Mouse (Mus musculus) right cerebral cortex, postnatal 4 days (tissue): ENCODE data around the gene Apol8.

Experiments
- DNase-seq: peaks from one replicate; pipeline ENCODE4 v3.0.0-alpha.2; 2022

Gene Apol8

DNA sequence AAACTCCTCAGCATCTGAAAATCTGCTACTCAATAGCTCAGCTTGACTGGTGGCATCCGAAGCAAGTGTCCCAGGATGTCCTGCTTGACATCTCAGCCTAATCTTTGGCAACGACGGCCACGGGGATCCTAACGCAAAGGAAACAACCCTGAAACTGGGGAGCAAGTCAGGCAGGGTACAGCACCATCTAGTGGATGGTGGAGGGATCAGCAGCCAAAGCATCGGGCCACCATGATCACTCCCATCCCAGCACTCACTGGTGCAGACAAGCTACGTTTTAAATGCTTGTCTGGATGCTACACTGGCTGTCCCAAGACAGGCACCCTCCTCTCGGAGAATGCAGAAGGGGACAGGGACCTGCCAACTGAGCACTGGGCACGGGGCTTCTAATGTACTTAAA is at the start of gene Apol8:
TSS of gene Apol8 (minus strand) at position 156 of the 400 bp plus-strand sequence.
- peak; percentile 54 for DNase-seq

- DNase-seq: no peak
Observed at GRCm38 (mm10) chr15:77805657-77806056, 48.9 kb upstream of the Apol8 start.

GRCm38 (mm10) chr15:77804949-77805348 is 48.1 kb upstream of the Apol8 start:
- no peak for DNase-seq

- DNase-seq: no peak
Observed at GRCm38 (mm10) chr15:77804460-77804859, 47.7 kb upstream of the Apol8 start.

DNA sequence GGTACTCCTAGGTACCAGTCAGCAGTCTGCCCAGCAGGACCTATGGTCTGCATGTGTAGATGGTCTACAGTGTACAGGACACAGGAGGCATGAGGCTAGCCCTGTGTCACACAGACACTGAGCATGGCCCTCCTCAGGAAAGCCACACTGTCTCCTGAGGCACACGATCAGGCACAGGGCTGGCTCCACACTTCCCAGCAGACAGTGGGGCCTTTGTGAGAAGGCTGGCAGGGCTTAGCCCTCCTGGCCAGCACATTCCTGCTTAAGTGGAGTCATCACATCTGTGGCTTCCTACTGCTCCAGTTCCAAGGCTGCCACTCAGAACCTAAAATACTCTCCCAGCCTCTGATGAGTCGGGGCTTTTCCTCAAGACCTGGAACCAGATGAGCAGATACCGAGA is 46.9 kb upstream of the Apol8 start:
- DNase-seq: no peak

- no peak for DNase-seq
Observed at GRCm38 (mm10) chr15:77802992-77803391, 46.2 kb upstream of the Apol8 start.

- no peak for DNase-seq
Observed at GRCm38 (mm10) chr15:77801188-77801587, 44.4 kb upstream of the Apol8 start.

- no peak for DNase-seq
Observed at GRCm38 (mm10) chr15:77800511-77800910, 43.7 kb upstream of the Apol8 start.

DNA sequence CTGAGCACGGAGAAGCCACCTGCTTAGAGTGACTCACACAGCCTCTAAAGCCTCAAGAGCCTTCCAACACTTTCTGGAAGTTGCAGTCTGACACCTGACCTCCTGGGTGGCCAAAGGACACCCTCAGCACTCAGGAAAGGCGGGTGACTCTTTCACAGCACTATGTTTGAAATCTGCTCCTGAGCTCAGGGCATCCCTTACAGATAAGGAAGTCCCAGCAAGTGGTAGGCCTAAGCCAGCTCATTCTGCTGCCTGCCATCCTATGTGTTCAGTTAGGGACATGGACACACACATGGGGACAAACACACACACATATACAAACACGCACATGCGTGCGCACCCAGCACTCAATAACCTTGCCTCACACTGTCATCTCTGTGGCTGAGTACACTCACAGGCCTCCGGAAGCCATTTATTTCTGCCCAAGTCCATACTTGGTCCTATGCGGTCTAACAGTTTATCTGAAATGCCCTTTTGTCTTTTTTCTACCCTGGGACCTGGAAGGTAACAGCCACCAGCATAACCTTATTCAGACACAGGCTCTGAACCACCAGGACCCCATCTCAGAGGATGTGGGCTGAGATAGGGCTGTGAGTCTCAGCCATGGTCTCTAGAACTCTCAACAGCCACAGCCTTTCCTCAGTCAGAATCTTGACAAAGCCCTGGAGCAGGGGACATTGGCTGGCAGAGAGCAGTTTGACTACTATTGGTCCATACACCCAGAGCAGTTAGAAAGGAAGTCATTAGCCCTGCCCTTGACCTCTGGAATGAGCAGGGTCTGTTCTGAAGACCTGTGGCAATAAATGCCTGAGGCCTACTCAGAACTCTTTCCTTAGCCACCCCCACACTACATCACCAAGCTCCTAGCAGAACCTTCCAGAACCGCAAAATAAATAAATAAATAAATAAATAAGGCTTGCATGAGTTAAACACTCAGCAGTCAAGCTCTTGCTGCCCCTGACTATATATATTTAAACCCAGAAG is 43.0 kb upstream of the Apol8 start:
- DNase-seq: no peak

GRCm38 (mm10) chr15:77798664-77799490 is 42.1 kb upstream of the Apol8 start:
- no peak for DNase-seq

- no peak for DNase-seq
Observed at GRCm38 (mm10) chr15:77797609-77798411, 41.0 kb upstream of the Apol8 start.

DNA sequence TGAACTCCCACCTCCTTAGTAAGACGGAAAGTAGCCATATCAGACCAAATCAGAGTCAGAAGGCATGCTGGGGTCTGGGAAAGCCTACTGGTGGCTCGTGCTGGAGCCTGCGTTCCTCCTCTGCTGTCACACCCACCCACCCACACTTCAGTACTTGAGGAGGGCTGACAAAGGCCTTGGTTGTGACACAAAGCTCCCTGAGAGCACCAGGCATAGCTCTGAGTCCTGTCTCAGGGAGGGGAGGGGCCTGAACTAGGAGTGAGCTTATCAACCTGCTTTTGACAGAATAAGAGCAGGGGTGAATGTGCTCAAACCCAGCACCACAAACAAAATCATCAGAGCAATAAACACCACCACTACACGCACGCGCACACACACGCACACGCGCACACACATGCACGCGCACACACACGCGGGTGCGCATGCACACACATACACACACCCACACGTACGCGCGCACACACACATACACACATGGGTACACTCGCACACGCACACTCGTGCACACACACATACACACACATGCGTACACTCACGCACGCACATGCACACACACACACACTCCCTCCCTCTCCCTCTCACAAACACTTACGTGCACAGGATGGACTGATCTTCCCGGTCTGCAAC is 39.7 kb upstream of the Apol8 start:
- no peak for DNase-seq

DNA sequence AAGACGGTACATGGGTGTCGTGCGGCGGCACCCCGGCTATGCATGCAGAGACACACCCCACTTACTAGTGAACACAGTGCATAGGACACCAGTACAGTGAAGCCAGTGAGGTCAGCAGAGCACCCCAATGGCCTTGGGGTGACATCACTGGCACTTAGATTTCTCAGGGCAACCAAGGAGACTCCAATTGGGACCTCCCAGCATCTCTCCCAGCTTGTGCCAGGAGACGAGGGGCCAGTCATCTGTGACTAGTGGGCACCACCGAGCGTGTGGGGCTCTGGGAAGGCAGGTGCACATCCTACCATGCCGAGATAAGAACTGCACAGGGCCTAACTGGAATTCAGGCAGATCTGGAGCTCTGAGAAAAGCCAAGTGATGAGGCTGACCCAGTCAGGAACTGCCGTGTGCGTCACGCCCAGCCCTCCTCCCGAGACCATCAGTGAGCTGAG is 38.1 kb upstream of the Apol8 start:
- DNase-seq: no peak

DNA sequence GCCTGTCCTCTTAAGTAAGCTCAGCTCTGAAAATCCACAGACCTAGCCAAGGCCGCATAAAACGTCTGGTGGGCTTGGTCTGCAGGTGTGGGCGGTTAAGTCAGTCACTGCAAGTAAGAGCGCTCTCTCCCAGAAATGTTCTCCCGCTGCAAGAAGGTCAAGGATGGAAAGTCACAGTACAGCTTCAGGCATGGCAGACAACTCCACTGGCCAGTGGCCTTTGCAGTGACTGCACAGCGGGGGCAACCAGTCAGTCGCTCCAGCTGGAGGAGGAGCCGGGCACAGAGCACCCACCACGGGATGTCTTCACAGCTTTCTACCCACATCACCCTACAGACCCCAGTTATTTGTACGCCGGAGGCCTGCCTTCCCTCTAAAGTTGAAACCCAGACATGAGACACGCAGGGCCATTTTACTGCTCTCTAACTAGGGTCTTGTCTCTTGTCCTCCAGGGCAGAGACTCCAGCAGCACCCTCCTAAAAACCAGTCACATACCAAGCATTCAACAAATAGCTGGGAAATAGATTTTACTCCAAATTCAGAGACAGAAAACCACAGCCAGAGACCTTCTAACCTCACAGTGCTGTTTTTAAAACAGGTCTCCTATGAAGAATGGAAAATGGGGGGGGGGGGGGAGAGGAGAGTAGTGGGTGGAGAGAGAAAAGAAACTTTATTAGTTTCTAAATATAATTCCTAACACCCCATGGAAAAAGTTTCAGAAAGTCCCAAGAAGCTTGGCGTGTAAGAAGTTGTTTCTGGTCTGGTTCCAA is 37.5 kb upstream of the Apol8 start:
- DNase-seq: no peak

DNA sequence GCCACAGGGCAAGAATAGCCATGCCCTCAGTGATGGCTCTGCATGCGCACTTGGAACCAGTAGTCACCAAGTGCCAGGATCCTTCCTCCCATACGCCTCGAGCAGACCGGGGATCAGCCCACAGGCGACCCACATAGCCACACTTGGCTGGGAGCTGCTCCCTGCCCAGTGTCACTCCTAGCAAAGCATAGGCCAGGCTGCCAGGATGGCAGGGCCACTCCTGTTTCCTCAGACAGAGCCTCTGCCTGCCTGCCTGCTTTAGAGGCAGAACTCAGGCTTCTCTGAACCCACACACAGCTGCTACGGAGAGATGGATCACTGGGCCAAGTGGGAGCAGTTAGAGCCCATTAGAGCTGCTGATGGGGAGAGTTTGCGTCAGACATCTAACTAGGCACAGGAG is 36.8 kb upstream of the Apol8 start:
- DNase-seq: no peak

GRCm38 (mm10) chr15:77793094-77793493 is 36.3 kb upstream of the Apol8 start:
- DNase-seq: no peak

DNA sequence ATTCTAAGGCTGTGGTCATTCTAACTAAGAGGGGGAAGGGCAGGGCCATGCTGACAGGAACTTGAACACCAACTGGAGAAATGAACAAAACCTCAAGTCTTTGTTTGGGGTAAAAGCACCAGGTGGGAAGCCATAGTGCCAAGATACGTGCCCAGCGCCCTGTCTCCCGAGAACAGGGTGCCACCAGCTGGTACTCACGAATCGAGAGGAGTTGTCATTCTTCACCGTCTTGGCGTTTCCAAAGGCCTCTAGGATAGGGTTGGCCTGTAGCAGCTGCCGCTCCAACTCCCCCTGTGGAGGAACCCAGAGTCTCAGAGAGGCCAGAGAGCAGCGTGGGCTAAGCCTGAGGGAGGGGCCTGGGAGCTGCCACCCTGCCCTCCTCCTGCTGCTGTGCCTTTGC is 35.3 kb upstream of the Apol8 start:
- DNase-seq: no peak

DNA sequence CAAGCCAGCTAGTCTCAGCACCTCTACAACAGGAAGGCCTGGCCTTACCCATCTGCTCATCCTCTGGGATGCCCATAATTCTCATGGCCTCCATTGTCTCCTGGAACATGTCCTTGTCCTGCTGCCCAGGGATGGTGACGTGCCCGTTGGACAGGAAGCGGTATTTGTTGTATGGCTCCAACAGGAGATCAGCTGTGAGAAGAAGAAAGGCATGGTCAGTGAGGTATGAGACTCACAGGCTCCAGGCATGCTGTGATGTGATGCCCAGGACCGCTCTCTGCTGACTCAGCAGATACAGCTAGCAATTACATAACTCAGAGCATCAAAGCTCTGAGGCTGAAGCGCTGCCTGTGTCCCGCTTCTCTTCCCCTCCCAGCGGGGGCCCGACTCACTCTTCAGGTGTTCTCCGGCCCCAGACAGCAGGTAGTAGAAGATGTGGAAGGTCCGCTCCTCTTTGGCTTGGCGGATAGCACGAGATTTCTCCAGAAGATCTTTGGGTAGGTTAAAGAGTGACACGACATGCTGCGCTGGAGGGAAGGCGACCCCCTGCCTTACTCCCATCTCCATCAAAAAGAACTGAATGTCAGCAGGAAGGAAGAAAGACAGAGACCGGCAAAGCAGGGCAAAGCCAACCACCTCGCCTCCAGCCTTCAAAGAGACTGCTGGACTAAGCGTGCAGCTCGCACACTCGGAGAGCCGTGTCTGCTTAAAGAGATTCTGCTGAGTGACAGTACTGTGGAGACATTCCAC is 34.0 kb upstream of the Apol8 start:
- DNase-seq: no peak

DNA sequence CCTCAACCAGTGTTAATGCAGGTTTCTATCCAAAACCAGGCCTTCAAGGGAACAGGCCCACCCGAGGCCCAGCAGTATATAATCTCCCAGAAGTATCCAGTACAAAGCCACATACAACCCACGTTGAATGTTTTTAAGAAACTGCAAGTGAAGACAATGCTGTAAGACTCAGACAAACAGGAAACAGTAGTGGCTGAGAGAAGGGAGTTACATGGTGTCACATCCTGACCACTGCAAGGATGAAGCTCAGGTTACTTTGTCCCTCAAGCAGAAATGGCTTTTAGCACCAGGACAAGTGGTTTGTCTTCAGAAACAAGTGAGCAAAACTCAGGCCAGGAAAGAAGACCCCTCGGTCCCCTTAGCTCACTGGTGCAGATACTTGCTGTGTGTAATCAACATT is 32.4 kb upstream of the Apol8 start:
- DNase-seq: no peak

DNA sequence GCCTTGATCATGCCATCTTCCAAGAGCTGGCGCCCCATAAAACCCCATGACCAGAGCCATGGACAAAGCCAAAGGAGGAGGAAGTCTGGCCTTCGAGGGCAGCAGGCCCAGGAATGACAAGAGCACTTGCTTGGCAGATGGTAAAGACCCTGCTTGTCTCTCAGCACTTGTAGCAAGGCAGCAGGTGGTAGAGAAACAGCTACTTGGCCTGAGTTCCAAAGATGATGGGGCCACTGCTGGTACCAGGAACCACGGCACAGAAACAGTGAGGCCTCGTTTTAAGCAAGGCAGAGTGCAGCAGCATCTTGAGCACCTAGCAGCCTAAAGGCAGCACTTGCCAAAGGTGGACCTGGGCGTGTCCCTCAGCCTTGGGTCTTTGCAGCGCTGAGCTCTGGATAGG is 31.6 kb upstream of the Apol8 start:
- no peak for DNase-seq

GRCm38 (mm10) chr15:77785807-77786206 is 29.0 kb upstream of the Apol8 start:
- DNase-seq: no peak
